Mouse (Mus musculus) stomach, embryonic 15.5 days (tissue): Measurements from ENCODE around the gene Casp14. TPM values are rescaled to one million over a fixed set of nuclear protein-coding genes. Genes with fewer than 3 reads are reported as not detected.

Source experiments
- polyA plus RNA-seq: library from polyadenylated mRNA; unstranded; fragments of >200 nt; fragmentation: Nextera tagmentation; extraction: Ambion mirVana; gene quantifications from 2 replicates; pipeline ENCODE4 v1.2.1, GENCODE M21; 2015

Gene Casp14
- polyA plus RNA-seq, 1 experiment from 2014 or later, result 0.77 TPM

Other genes with a start within 250 kb of the Casp14 start
- not detected in 2 replicates for gene Olfr1358, start 200.9 kb downstream of the Casp14 start, polyA plus RNA-seq
- gene Ilvbl, start 143.9 kb downstream of the Casp14 start, polyA plus RNA-seq, result 52.8 and 55.7 TPM in 2 replicates
- 13.1 and 13.2 TPM in 2 replicates for gene Syde1, start 126.3 kb downstream of the Casp14 start, polyA plus RNA-seq
- gene Olfr1357, start 100.2 kb downstream of the Casp14 start, polyA plus RNA-seq, result not detected in 2 replicates
- not detected in 2 replicates for gene Ccdc105, start 34.8 kb upstream of the Casp14 start, polyA plus RNA-seq
- gene Slc1a6, start 62.2 kb upstream of the Casp14 start, polyA plus RNA-seq, result 0.94 and 0.98 TPM in 2 replicates
- gene Olfr1356, start 133.9 kb upstream of the Casp14 start, polyA plus RNA-seq, result not detected in 2 replicates
- not detected in 2 replicates for gene Olfr1355, start 157.2 kb upstream of the Casp14 start, polyA plus RNA-seq
- not detected in 2 replicates for gene Olfr1354, start 194.9 kb upstream of the Casp14 start, polyA plus RNA-seq
- not detected in 2 replicates for gene Olfr8, start 232.3 kb upstream of the Casp14 start, polyA plus RNA-seq
- not detected in 2 replicates for gene Olfr1353, start 245.0 kb upstream of the Casp14 start, polyA plus RNA-seq